Mouse (Mus musculus): Measurements from ENCODE around the gene Tenm4. TPM values are rescaled to one million over a fixed set of nuclear protein-coding genes. Genes with fewer than 3 reads are reported as not detected.
A peak's percentile ranks its signal among the peaks of the same experiment; 100 is the strongest.

Tenm4 gene
- total RNA-seq, 1 experiment from 2014 or later = 17.0 TPM

DNA sequence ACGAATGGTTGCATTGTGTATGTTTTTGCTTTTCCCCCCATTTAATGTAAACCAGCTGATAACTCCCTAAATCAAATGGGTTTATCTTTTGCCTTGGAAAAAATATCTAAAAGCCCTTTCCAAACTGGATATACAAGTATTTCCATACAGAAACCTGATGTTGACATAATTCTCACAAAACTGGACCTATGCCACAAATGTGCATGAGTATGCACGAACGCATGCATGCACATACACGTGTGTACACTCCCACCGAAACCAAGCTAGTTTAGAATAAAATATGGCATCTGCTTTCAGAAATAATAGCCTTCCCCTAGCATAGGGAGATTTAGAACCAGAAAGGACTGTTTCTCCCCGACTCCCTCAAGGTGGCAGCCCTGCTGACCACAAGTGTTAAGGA, 569.6 kb downstream of the Tenm4 start:
- no peak for DNase-seq

DNA sequence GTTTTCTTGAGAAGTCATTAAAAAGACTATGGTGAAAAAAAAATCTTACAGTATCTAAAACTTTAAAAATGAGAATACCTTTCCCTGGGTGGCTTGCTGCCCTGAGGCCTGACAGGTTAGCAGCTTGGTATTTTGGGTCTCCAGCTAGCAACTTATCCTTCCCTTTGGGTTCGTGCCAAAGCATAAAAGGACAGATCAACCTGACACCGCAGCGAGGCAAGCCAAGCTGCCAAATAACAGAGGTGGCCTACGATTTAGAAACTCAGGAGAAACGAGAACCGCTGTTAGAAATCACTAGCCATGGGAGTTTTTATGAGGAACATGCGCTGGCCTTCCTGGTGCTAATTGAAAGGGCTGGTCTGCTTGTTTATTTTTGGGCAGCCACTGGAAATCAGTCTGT, 571.2 kb downstream of the Tenm4 start:
- DNase-seq = no peak

GRCm38 (mm10) chr7:96745956-96746355, 574.9 kb downstream of the Tenm4 start:
- no peak for DNase-seq

DNA sequence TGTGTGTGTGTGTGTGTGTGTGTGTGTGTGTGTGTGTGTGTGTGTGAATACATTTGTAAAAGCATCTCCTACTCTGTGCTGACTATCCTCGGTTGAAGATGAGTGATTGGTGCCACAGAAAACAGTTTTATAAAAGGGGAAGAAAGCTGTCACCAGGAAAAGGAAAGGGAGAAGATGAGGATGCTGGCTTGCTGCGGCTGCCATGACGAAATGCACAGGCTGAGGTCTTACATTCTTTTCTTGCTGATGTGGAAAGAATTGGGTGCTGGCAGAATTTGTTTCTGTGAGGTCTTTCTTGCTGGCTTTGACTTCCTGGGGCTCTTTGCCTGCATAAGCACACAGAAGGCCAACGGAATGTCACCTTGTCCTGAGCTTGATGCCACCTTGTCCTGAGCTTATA, 575.7 kb downstream of the Tenm4 start:
- DNase-seq = no peak

DNA sequence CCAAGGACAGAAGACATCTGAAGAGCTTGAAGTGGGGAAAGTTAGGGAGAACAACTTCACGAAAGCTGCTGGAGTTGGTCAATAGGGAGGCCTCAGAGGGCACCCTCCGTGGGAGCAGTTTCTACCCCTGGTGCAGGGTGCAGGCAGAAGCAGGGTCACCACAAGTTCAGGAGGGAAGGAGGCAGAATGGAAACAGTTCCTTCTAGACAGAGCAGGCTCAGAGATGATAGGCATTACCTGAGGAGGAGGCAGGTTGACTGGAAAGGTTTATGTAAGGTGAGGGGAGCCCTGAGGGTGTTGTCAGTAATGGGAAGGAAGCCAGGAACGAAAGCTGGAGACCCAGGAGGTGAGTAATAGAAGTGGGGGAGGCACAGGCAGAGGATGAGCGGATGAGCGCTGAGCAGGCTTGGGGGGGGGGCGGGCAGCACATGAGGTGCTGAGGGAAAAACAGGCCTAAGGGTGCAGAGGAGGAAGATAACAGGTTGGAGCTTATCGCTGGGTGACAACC, 577.5 kb downstream of the Tenm4 start:
- DNase-seq = no peak

DNA sequence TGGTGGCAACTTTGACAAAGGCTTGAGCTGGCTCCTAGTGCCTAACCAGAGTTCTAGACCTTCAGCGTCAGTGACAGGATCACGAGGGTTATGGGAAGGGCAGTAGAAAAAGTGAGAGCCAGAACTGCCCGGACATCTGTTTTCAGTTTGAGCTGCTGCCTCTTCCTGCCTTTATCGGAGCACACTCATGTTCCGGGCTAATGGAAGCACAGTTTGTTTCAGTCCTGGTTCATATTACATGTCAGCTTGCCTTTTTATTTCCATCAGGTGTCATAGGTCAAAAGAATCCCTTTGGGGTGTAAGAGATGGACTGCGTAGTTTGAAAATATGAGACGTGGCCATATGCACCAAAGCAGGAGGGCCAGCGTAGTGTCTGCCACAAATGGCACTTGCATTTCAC, 578.7 kb downstream of the Tenm4 start:
- DNase-seq = no peak

- no peak for DNase-seq
Measured at GRCm38 (mm10) chr7:96751236-96751635, 580.2 kb downstream of the Tenm4 start.

DNA sequence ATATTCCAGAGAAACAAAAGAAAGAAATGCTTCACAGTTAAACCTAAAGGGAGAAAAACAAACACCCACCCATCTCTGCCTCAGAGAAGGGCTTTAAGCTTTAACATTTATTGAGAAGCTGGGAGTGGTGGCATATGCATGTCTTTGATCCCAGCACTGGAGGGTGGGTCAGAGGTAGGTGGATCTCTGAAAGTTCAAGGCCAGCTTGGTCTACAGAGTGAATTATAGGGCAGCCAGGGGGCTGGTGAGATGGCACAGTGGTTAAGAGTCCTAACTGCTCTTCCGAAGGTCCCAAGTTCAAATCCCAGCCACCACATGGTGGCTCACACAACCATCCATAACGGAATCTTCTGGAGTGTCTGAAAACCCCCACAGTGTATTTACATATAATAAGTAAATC, 581.7 kb downstream of the Tenm4 start:
- no peak for DNase-seq

- DNase-seq = no peak
Measured at GRCm38 (mm10) chr7:96753335-96754095, 582.5 kb downstream of the Tenm4 start.

- DNase-seq = no peak
Measured at GRCm38 (mm10) chr7:96754175-96754574, 583.1 kb downstream of the Tenm4 start.

DNA sequence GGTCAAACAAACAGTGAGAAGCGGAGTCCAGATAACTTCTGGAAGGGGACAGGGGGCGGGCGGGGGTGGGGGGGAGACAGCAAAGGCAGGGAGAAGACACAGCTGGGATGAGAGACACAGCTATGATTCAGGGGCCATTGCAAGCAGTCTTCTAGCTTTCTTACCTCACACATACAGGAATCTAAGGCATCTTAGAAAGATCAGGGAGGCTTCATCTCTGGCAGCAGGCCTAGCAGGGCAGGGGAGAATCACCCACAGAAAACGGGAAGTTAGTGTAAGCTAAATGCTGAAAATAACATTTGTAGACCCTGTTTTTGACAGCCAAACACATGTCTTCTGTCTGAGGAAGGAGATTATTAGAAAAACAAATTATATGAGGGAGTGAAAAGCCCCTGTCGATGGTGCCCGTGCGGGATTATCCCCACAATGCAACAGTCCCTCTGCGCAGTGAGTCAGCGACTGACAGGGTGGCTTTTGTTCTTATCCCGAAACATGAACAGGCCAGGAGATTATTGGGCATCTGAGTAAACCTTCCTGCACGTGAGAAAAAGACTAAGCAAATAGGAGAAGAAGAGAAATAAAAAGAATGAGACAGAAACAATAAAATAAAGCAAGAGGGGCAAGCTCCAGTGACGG, 584.5 kb downstream of the Tenm4 start:
- no peak for DNase-seq

- DNase-seq = no peak
Measured at GRCm38 (mm10) chr7:96756104-96756742, 585.2 kb downstream of the Tenm4 start.

GRCm38 (mm10) chr7:96757067-96757466, 586.0 kb downstream of the Tenm4 start:
- no peak for DNase-seq

DNA sequence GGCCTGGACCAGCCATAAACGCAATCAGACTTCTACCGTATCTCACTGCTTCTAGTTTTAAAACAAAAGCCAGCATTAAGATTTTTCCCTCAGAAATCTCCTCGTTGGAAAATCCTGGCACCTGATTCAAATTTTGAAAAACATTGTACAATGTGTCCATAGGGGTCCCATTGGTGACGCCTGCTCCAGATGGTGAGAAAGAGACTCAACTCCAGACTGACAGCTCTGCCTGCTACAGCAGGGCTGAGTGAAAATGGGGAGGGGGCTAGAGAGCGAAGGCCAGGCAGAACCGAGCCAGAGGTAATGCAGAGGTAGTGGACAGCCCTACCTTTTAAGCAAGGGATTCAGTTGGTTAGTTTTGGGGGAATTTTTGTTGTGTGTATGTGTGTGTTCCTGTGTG, 589.2 kb downstream of the Tenm4 start:
- no peak for DNase-seq

DNA sequence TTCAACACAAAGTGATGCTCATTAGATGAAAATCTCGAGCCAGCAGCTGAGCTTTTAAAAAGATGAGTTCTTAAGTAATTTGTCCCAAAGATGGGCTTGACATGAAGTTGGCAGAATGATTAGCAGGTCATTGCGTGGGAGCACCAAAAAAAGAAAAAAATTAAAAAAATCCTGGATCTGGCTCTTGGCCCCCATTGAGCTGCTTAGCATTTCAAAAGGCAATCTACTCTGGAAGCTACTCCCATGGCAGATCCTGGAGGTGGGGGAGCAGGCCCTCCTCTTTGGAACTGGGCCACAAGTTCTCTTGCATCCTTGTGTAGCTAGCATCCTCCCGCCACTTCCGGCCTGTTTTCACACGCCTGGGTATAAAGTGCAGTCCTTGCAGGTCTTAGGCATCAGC, 590.1 kb downstream of the Tenm4 start:
- no peak for DNase-seq

DNA sequence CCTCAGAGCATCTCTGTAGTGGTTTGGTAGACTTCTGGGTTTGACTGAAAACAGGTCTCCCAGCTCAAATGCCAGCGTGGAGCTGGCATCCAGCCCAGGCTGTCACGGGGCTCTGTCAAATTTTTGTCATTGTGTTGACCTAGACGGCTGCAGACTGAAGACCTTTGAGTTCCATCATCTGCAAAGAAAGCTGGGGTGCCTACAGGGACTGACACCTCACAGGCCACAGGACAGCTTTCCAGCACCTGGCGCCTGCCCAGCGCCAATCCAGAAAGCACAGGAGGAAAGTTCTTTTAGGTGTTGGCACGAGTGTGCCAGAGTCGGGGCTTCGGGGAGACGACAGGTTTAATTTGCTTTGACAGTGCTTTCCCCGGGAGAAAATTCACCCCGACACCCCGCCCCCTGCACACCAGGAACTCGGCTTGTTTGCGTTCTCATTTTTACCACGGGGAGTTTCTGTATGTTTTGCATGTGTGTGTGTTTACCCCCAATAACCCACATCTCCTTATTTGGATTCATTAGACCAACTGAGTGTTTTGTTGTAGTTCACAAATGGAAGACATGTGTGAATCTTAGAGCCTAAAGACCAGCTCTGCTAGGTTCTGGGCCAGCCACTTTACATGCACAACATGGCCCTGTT, 594.4 kb downstream of the Tenm4 start:
- peak; percentile 59 for DNase-seq

DNA sequence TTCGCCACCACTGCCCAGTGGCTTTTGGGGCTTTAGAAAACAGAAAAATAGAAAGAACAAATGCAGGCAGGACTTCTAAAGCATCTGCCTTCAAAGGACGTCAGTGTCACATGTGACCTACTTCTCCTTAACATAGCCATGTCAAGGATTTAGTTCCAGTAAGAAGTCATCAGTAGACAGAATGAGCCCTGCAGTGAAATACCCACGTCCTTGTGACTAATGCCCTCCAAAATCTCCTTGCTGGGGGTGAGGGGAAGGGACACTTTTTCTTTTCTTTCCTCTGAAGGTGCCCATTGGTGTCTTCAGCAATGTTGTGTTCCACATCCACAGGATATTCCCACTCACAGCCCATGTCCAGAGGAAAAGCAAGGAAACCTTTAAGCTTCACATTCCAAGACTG, 596.0 kb downstream of the Tenm4 start:
- no peak for DNase-seq

DNA sequence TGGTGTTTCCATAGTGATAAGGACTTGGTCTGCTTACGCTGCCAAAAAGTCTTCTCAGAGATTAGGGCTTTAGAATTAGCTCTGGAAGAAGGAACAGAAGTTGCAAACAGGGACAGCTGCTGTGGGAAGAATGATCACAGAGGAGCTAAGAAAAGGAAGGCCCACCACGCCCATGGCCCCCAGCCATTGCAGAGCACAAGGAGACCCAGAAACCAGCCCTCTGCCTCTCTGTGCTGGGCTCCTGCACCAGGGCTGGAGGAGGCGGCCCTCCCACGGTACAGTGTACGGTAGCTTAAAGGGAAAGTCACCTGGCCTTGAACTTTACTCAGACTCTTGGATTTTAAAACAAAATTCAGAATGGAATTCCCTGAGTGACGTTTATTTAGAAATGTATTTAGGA, 597.7 kb downstream of the Tenm4 start:
- DNase-seq = no peak

DNA sequence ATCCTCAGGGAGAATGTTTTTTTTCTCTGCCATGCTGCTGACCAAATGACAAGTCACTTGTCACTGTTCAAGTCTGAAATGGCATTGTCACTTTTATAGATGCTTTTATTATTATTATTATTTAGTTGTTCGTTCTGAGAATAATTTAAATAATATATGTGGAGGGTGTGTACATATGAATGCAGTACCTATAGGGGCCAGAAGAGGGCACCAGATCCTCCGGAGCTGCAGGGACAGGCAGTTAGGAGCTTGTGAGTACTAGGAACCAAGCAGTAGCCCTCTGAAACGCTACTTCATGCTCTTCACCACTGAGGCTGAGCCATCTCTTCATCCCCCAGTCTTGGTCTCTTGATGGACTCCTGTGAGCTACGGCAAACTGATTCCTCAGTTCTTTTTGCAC, 598.7 kb downstream of the Tenm4 start:
- no peak for DNase-seq

DNA sequence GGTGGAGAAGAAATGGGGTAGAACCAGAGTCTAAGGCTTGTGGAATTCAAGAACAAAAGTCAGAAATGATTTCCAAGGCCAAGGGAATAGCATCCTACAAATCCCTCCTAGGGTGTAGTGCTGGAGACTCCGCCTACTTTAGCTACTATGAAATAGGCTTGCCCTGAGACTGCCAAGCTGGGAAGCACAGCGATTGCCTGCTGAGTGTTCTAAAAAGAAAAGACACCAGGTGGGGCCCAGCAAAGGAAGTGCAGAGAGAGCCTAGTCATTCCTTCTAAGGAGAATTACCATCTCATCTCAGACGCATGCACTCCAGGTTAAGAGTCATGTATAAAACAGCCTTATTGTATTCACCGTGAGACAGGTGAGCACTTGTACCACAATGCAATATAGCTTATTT, 601.9 kb downstream of the Tenm4 start:
- DNase-seq = no peak

- no peak for DNase-seq
Measured at GRCm38 (mm10) chr7:96773585-96774225, 602.7 kb downstream of the Tenm4 start.

GRCm38 (mm10) chr7:96775080-96775486, 604.0 kb downstream of the Tenm4 start:
- DNase-seq = no peak

Data from adrenal gland, postnatal 25 days (tissue).